In genomic region chr7:58843767-58844445, GRCm38 (mm10) we compare ENCODE assay signal across 8 mouse cellular contexts.
DNase-seq lines count a peak whose midpoint lies in the region; ATAC-seq lines count a peak whose summit lies in the region.

No protein-coding gene starts in this region.

- peak; percentile 23 for DNase-seq in urinary bladder, postnatal 25 days (ENCODE audit: low spot score)
- no peak for DNase-seq in urinary bladder, postnatal 10 days (ENCODE audit: low spot score)
- peak; percentile 75 for DNase-seq in forebrain, embryonic 11.5 days (ENCODE audit: low spot score)
- peak; percentile 60 for DNase-seq in limb, embryonic 11.5 days (ENCODE audit: low spot score)
- peak; percentile 72 for DNase-seq in midbrain, embryonic 10.5 days (ENCODE audit: low spot score)
- DNase-seq in right cerebral cortex, postnatal 25 days: peak; percentile 89

- peak overlapping the region; percentile 2; the same call in 1 of the 2 replicates for H3K27ac ChIP-seq in forebrain, embryonic 11.5 days (ENCODE audit: low read depth, low read length)
- H3K27ac ChIP-seq in heart, embryonic 12.5 days (ENCODE audit: poor library complexity, severe bottlenecking): peak overlapping the region; percentile 92
- H3K27ac ChIP-seq in kidney, embryonic 14.5 days (ENCODE audit: low read depth, low read length): peak overlapping the region; percentile 37; the same call in 1 of the 2 replicates
- no peak overlapping the region for H3K27ac ChIP-seq in limb, embryonic 11.5 days (replicated peaks; ENCODE audit: low read depth, low read length)
- peak overlapping the region; percentile 79 for H3K27ac ChIP-seq in midbrain, embryonic 10.5 days (replicated peaks)

- no peak overlapping the region for H3K4me3 ChIP-seq in forebrain, embryonic 11.5 days (ENCODE audit: low read depth, low read length)
- no peak overlapping the region for H3K4me3 ChIP-seq in heart, embryonic 12.5 days
- H3K4me3 ChIP-seq in kidney, embryonic 14.5 days (ENCODE audit: low read length): no peak overlapping the region
- no peak overlapping the region for H3K4me3 ChIP-seq in limb, embryonic 11.5 days (ENCODE audit: low read depth, low read length)
- H3K4me3 ChIP-seq in midbrain, embryonic 10.5 days: peak overlapping the region; percentile 31

- no peaks in the 10 kb centered on the region for H3K4me1 ChIP-seq in forebrain, embryonic 11.5 days (replicated peaks; ENCODE audit: control insufficient read depth, insufficient read depth, low read length)
- H3K4me1 ChIP-seq in heart, embryonic 12.5 days (replicated peaks): peaks cover 27% of the 10 kb centered on the region
- peaks cover 12% of the 10 kb centered on the region; the same call in 1 of the 2 replicates for H3K4me1 ChIP-seq in kidney, embryonic 14.5 days (ENCODE audit: control insufficient read depth, insufficient read depth, low read length)
- peaks cover 3% of the 10 kb centered on the region; the same call in 1 of the 2 replicates for H3K4me1 ChIP-seq in limb, embryonic 11.5 days (ENCODE audit: control insufficient read depth, insufficient read depth, low read length)
- peaks cover 25% of the 10 kb centered on the region for H3K4me1 ChIP-seq in midbrain, embryonic 10.5 days

- peak; percentile 96 for ATAC-seq in forebrain, embryonic 11.5 days (replicated peaks; ENCODE audit: low FRiP score)
- ATAC-seq in heart, embryonic 12.5 days (ENCODE audit: insufficient number of reproducible peaks, low FRiP score): peak; percentile 92
- peak; percentile 90 for ATAC-seq in kidney, embryonic 14.5 days (ENCODE audit: low FRiP score, low TSS enrichment)
- peak; percentile 65; the same call in 1 of the 2 replicates for ATAC-seq in limb, embryonic 11.5 days (ENCODE audit: insufficient number of reproducible peaks, low FRiP score, low TSS enrichment, low read depth)

- peak overlapping the region; percentile 19; the same call in 1 of the 2 replicates for H3K4me2 ChIP-seq in forebrain, embryonic 11.5 days (ENCODE audit: low read depth, low read length, severe bottlenecking)
- peak overlapping the region; percentile 39 for H3K4me2 ChIP-seq in heart, embryonic 12.5 days
- peak overlapping the region; percentile 26; the same call in 1 of the 2 replicates for H3K4me2 ChIP-seq in kidney, embryonic 14.5 days (replicated peaks; ENCODE audit: low read depth, low read length)
- H3K4me2 ChIP-seq in limb, embryonic 11.5 days (ENCODE audit: low read depth, severe bottlenecking): no peak overlapping the region

- 3% methylated on average over 9 of the region's 9 CpGs for WGBS in forebrain, embryonic 11.5 days
- WGBS in heart, embryonic 12.5 days: 0% methylated on average over 9 of the region's 9 CpGs
- 3% methylated on average over 9 of the region's 9 CpGs for WGBS in kidney, embryonic 14.5 days
- 7% methylated on average over 9 of the region's 9 CpGs for WGBS in limb, embryonic 11.5 days
- WGBS in midbrain, embryonic 10.5 days: 2% methylated on average over 9 of the region's 9 CpGs

- no peaks in the 10 kb centered on the region for H3K36me3 ChIP-seq in forebrain, embryonic 11.5 days (ENCODE audit: control insufficient read depth, insufficient read depth, low read length)
- no peaks in the 10 kb centered on the region for H3K36me3 ChIP-seq in heart, embryonic 12.5 days
- H3K36me3 ChIP-seq in kidney, embryonic 14.5 days (ENCODE audit: control insufficient read depth, insufficient read depth, low read length): no peaks in the 10 kb centered on the region
- no peaks in the 10 kb centered on the region for H3K36me3 ChIP-seq in limb, embryonic 11.5 days (ENCODE audit: control insufficient read depth, insufficient read depth, low read length)
- H3K36me3 ChIP-seq in midbrain, embryonic 10.5 days: no peaks in the 10 kb centered on the region

- H3K9me3 ChIP-seq in forebrain, embryonic 11.5 days (ENCODE audit: control insufficient read depth, low read length): no peaks in the 10 kb centered on the region
- H3K9me3 ChIP-seq in heart, embryonic 12.5 days (replicated peaks): no peaks in the 10 kb centered on the region
- H3K9me3 ChIP-seq in kidney, embryonic 14.5 days (ENCODE audit: control insufficient read depth, low read length): no peaks in the 10 kb centered on the region
- no peaks in the 10 kb centered on the region for H3K9me3 ChIP-seq in limb, embryonic 11.5 days (ENCODE audit: control insufficient read depth, low read length)
- H3K9me3 ChIP-seq in midbrain, embryonic 10.5 days (replicated peaks): no peaks in the 10 kb centered on the region

- H3K27me3 ChIP-seq in forebrain, embryonic 11.5 days (ENCODE audit: control insufficient read depth, insufficient read depth, low read length): no peaks in the 10 kb centered on the region
- H3K27me3 ChIP-seq in heart, embryonic 12.5 days (replicated peaks): no peaks in the 10 kb centered on the region
- no peaks in the 10 kb centered on the region for H3K27me3 ChIP-seq in kidney, embryonic 14.5 days (ENCODE audit: control insufficient read depth, insufficient read depth, low read length)
- H3K27me3 ChIP-seq in limb, embryonic 11.5 days (ENCODE audit: control insufficient read depth, insufficient read depth, low read length): no peaks in the 10 kb centered on the region
- no peaks in the 10 kb centered on the region for H3K27me3 ChIP-seq in midbrain, embryonic 10.5 days (ENCODE audit: low read depth, poor library complexity, severe bottlenecking)

- no peak overlapping the region for H3K9ac ChIP-seq in forebrain, embryonic 11.5 days (ENCODE audit: low read length)
- H3K9ac ChIP-seq in heart, embryonic 12.5 days: no peak overlapping the region
- no peak overlapping the region for H3K9ac ChIP-seq in kidney, embryonic 14.5 days (ENCODE audit: low read depth, low read length)
- no peak overlapping the region for H3K9ac ChIP-seq in limb, embryonic 11.5 days (ENCODE audit: low read length)
